Mouse (Mus musculus) forebrain, embryonic 12.5 days (tissue): ENCODE data around the gene Dusp10. TPM values are rescaled to one million over a fixed set of nuclear protein-coding genes. Genes with fewer than 3 reads are reported as not detected.

Experiments used
- ATAC-seq: fragments of 200-750 bp; cut with Nextera tagmentation; 2 replicates; pipeline ENCODE4 v1.8.0; 2017; ENCODE audit warnings: moderate TSS enrichment; ENCODE audit not compliant: low FRiP score
- H3K27ac ChIP-seq: fragments of 300-500 bp; sonication (generic); 2 replicates; pipeline ENCODE4 v1.5.1; 2016; ENCODE audit warnings: mild to moderate bottlenecking
- H3K27me3 ChIP-seq: fragments of 300-500 bp; sonication (generic); 2 replicates; pipeline ENCODE4 v1.6.1; 2016; ENCODE audit warnings: mild to moderate bottlenecking
- H3K36me3 ChIP-seq: fragments of 300-500 bp; sonication (generic); replicated peaks from 2 replicates; pipeline ENCODE4 v1.6.1; 2016; ENCODE audit warnings: mild to moderate bottlenecking
- H3K4me1 ChIP-seq: fragments of 300-500 bp; sonication (generic); 2 replicates; pipeline ENCODE4 v1.6.1; 2016
- H3K4me2 ChIP-seq: fragments of 300-500 bp; sonication (generic); 2 replicates; pipeline ENCODE4 v1.6.1; 2016; ENCODE audit warnings: mild to moderate bottlenecking, moderate library complexity
- H3K4me3 ChIP-seq: fragments of 300-500 bp; sonication (generic); replicated peaks from 2 replicates; pipeline ENCODE4 v1.5.1; 2016; ENCODE audit warnings: mild to moderate bottlenecking
- H3K9ac ChIP-seq: fragments of 300-500 bp; sonication (generic); 2 replicates; pipeline ENCODE4 v1.6.1; 2016; ENCODE audit warnings: mild to moderate bottlenecking
- H3K9me3 ChIP-seq: fragments of 300-500 bp; sonication (generic); 2 replicates; pipeline ENCODE4 v1.6.1; 2016
- WGBS: fragments of 180-500 bp; shearing (Covaris S2); methylation state at CpG from one replicate; pipeline ENCODE4 v1.1.7; 2016; 5-methylcytosine and 5-hydroxymethylcytosine counted together
- polyA plus RNA-seq: library from polyadenylated mRNA; unstranded; fragments of >200 nt; fragmentation: Nextera tagmentation; extraction: Ambion mirVana; gene quantifications from 2 replicates; pipeline ENCODE4 v1.2.1, GENCODE M21; 2016

The Dusp10 gene
- polyA plus RNA-seq, 1 experiment from 2014 or later = 10.2 TPM

DNA sequence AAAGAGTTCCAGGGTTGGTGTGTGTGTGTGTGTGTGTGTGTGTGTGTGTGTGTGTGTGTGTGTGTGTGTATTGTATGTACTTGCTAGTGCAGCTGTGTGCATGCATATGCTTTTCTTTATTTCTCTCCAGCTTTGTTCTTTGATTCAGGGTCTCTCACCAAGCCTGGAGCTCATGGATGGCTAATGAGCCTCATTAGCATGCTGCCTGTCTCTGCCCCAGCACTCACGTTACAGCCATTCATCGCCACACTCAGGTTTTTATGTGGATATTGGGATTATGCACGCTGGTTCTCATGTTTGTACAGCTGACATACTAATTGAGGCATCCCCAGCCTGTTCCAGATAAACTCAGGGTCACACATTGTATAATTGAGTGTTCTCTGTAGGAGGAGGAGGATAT lies 81.8 kb downstream of the Dusp10 start:
- 12% methylated on average over 3 of the region's 3 CpGs for WGBS
- no peak overlapping the region for H3K27ac ChIP-seq
- no peak overlapping the region for H3K4me2 ChIP-seq
- peaks cover 7% of the 10 kb centered on the region; the same call in 1 of the 2 replicates for H3K4me1 ChIP-seq
- H3K4me3 ChIP-seq = no peak overlapping the region
- H3K36me3 ChIP-seq = no peaks in the 10 kb centered on the region
- H3K9me3 ChIP-seq = no peaks in the 10 kb centered on the region
- peak; percentile 62; the same call in 1 of the 2 replicates for ATAC-seq
- no peaks in the 10 kb centered on the region for H3K27me3 ChIP-seq
- H3K9ac ChIP-seq = no peak overlapping the region

DNA sequence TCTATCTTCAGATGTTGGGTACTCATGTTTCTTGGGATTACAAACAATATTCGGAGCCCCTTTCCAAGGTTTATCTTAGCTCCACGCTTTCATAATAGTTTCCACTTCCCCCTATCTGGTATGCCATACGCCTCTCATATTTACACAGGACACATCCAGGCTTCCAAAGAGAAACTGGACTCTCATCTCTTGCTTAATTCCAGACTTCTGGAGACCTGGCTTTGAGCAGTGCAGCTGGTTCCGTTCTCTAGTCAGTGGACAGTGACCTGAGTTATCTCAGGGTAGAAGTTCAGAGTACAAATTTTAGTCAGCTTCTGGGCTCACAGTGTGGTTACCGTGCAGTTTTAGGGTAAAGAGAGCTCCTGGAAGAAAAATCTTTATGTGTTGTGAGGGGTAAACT lies 87.3 kb downstream of the Dusp10 start:
- WGBS = 92% methylated on average over 5 of the region's 5 CpGs
- H3K4me2 ChIP-seq = no peak overlapping the region
- H3K9me3 ChIP-seq = no peaks in the 10 kb centered on the region
- H3K27ac ChIP-seq = no peak overlapping the region
- H3K36me3 ChIP-seq = no peaks in the 10 kb centered on the region
- no peaks in the 10 kb centered on the region for H3K4me1 ChIP-seq
- ATAC-seq = no peak
- no peaks in the 10 kb centered on the region for H3K27me3 ChIP-seq
- no peak overlapping the region for H3K4me3 ChIP-seq
- no peak overlapping the region for H3K9ac ChIP-seq

DNA sequence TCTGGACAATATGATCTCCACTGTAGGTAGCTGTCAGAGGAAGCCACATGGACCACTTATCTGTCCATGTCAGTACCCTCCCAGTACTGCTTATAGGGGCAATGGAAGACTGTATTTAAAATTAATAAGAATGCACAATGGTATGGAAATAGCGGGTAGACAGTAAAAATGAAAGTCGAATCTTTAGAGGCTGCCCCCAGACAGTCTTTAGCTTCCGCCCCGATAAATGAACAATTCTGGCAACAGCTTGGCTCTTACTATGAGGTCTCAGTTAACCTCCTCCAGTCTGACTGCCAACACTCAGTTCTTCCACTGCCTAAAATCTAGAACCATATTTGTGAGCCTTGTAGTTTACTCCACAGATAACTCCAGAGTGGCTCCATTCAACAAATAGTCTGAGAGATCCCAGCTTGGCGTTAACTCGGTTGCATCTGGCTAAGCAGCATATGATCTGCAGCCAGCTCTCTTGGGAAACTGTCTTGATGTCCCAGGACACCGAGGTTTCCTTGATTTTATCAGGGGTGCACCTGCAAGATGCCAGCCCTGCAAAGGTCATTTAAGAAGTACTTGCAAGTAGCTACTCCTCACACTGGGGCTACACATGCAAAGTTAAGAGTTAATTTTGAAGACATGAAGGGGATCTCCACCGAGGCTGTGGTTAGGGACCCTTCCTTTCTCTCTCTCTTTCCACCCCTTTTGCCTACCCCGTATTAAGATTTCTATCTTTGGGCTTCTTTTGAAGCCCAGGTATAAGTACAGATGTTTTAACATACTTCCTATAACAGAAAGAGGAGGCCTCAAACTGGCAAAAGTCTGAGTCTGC lies 88.0 kb downstream of the Dusp10 start:
- Histone ChIP-seq H3K9ac (no peak overlapping the region), H3K9me3 (no peaks in the 10 kb centered on the region), H3K27ac (no peak overlapping the region), H3K4me3 (no peak overlapping the region), H3K4me1 (no peaks in the 10 kb centered on the region), H3K4me2 (no peak overlapping the region), H3K36me3 (no peaks in the 10 kb centered on the region), H3K27me3 (no peaks in the 10 kb centered on the region)
- no peak for ATAC-seq
- WGBS = 92% methylated on average over 9 of the region's 9 CpGs

DNA sequence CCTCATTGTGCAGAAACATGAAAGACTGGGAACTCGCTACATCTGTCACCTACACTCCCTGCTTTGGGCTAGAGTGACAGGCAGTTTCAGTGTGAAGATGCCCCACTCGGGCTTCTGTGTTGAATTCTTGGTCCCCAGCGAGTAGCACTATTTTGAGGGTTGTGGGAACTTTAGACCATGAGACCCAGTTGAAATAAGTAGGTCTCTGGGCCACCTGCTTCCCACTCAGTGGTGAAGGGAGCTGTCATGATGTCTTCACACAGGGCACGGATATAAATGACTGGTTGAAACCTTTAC lies 88.6 kb downstream of the Dusp10 start:
- no peak for ATAC-seq
- 85% methylated on average over 4 of the region's 4 CpGs for WGBS
- Histone ChIP-seq H3K27ac (no peak overlapping the region), H3K4me3 (no peak overlapping the region), H3K9me3 (no peaks in the 10 kb centered on the region), H3K9ac (no peak overlapping the region), H3K4me1 (no peaks in the 10 kb centered on the region), H3K27me3 (no peaks in the 10 kb centered on the region), H3K36me3 (no peaks in the 10 kb centered on the region), H3K4me2 (no peak overlapping the region)

- H3K4me2 ChIP-seq = no peak overlapping the region
- no peaks in the 10 kb centered on the region for H3K36me3 ChIP-seq
- no peak overlapping the region for H3K27ac ChIP-seq
- no peaks in the 10 kb centered on the region for H3K9me3 ChIP-seq
- no peak overlapping the region for H3K9ac ChIP-seq
- H3K4me3 ChIP-seq = no peak overlapping the region
- WGBS = 56% methylated on average over 2 of the region's 2 CpGs
- no peaks in the 10 kb centered on the region for H3K27me3 ChIP-seq
- no peak for ATAC-seq
- no peaks in the 10 kb centered on the region for H3K4me1 ChIP-seq
These were observed 93.7 kb downstream of the Dusp10 start for GRCm38 (mm10) chr1:184106832-184107231.

DNA sequence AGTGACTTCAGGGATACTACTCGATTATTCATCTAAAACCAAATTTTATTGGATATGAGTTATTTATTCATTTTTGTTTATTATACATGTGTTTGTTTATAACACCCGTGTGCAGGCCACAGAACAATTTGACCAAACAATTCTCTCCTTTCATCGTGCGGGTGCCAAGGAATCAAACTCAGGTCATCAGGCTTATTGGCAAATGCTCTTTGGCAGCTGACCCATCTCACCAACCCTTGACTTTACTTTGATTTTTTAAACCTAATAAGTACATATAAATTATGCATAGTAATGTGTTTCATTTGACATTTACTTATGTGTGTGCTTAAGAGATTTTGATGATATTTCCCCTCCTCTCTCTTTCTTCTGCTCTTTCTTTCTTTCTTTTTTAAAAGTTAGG lies 94.3 kb downstream of the Dusp10 start:
- no peak overlapping the region for H3K9ac ChIP-seq
- no peak overlapping the region for H3K27ac ChIP-seq
- ATAC-seq = no peak
- no peak overlapping the region for H3K4me3 ChIP-seq
- no peaks in the 10 kb centered on the region for H3K27me3 ChIP-seq
- H3K9me3 ChIP-seq = no peaks in the 10 kb centered on the region
- H3K4me2 ChIP-seq = no peak overlapping the region
- no peaks in the 10 kb centered on the region for H3K4me1 ChIP-seq
- WGBS = 87% methylated on average over 4 of the region's 4 CpGs
- no peaks in the 10 kb centered on the region for H3K36me3 ChIP-seq

DNA sequence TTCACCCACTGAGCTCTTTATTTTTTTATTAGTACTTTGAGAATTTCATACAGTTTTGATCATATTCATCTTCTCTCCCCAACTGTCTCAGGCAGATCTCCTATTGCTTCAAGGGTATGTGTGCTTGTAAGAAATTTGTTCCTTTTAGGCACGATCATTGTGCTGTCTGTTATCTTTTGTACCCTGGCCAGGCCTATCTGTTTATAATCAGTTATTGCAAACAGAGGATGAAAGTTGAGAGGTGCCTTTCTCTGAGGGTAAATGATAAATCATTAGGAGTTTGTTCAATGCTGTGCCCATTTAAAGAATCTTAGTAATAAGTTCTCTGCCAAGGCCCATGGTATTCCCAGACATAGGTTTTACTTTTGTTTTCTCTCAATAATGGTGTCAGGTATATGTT lies 95.2 kb downstream of the Dusp10 start:
- ATAC-seq = no peak
- Histone ChIP-seq H3K9ac (no peak overlapping the region), H3K36me3 (no peaks in the 10 kb centered on the region), H3K27me3 (no peaks in the 10 kb centered on the region), H3K27ac (no peak overlapping the region), H3K4me3 (no peak overlapping the region), H3K4me1 (no peaks in the 10 kb centered on the region), H3K9me3 (no peaks in the 10 kb centered on the region), H3K4me2 (no peak overlapping the region)
- 85% methylated on average over 1 of the region's 1 CpGs for WGBS

DNA sequence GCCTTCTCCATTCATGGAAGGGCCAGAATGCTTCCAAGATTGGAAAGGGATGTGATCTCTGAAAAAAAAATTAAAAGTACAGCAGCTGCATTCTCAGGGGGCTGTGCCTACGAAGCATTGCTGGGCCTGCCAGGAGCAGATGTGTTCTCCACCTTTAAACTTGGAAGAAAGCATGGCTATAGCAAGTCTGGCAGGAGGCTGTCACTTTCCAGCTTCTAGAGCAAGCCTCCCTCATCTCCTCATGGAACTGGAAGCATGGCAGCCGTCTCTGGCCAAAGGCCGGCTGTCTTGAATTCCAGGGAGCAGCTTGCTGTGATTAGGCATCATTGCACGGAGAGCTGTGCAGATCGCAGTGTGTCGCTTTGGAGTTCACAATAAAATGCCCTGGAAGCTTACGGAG lies 104.5 kb downstream of the Dusp10 start:
- no peak overlapping the region for H3K27ac ChIP-seq
- no peak overlapping the region for H3K9ac ChIP-seq
- ATAC-seq = no peak
- H3K36me3 ChIP-seq = no peaks in the 10 kb centered on the region
- H3K4me1 ChIP-seq = no peaks in the 10 kb centered on the region
- H3K27me3 ChIP-seq = no peaks in the 10 kb centered on the region
- no peak overlapping the region for H3K4me2 ChIP-seq
- no peaks in the 10 kb centered on the region for H3K9me3 ChIP-seq
- no peak overlapping the region for H3K4me3 ChIP-seq
- 90% methylated on average over 7 of the region's 7 CpGs for WGBS

DNA sequence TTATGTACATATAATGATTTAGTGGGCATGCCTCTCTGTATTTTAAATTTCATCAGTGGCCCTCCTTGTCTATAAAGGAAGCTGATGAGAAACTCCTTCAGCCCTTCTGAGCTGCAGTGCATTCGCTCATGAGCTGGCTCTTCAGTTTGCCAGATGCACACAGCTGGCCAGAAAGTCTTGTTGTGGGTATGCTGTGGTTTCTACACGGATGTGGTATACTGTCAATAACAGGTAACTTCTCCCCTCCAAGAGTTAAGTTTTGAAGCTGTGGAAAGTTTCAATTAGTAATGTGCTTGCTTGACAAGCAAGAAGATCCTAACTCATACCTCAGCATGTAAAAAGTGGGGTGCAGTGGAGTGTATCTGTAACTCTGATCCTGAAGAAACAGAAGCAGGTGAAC lies 104.9 kb downstream of the Dusp10 start:
- H3K4me3 ChIP-seq = no peak overlapping the region
- ATAC-seq = no peak
- 87% methylated on average over 2 of the region's 2 CpGs for whole genome bisulfite sequencing
- H3K27me3 ChIP-seq = no peaks in the 10 kb centered on the region
- no peak overlapping the region for H3K4me2 ChIP-seq
- no peaks in the 10 kb centered on the region for H3K4me1 ChIP-seq
- no peak overlapping the region for H3K27ac ChIP-seq
- no peak overlapping the region for H3K9ac ChIP-seq
- H3K9me3 ChIP-seq = no peaks in the 10 kb centered on the region
- H3K36me3 ChIP-seq = no peaks in the 10 kb centered on the region

GRCm38 (mm10) chr1:184118586-184118985 lies 105.5 kb downstream of the Dusp10 start:
- Histone ChIP-seq H3K27ac (no peak overlapping the region), H3K36me3 (no peaks in the 10 kb centered on the region), H3K4me3 (no peak overlapping the region), H3K27me3 (no peaks in the 10 kb centered on the region), H3K4me2 (no peak overlapping the region), H3K9me3 (no peaks in the 10 kb centered on the region), H3K4me1 (no peaks in the 10 kb centered on the region), H3K9ac (no peak overlapping the region)
- no peak for ATAC-seq
- 81% methylated on average over 1 of the region's 1 CpGs for WGBS

Other genes with a start within 250 kb of the Dusp10 start
- 1.9 and 2.5 TPM in 2 replicates for gene 1700056E22Rik, start 21.0 kb downstream of the Dusp10 start, polyA plus RNA-seq